Mouse (Mus musculus): ENCODE measurements around the gene Zfp882. TPM values are rescaled to one million over a fixed set of nuclear protein-coding genes. Genes with fewer than 3 reads are reported as not detected.

The Zfp882 gene
- polyA plus RNA-seq, 1 experiment from 2014 or later: 17.8 TPM

- H3K4me1 ChIP-seq: no peaks in the 10 kb centered on the region
- H3K9ac ChIP-seq (replicated peaks): no peak overlapping the region
- H3K36me3 ChIP-seq: peaks cover 10% of the 10 kb centered on the region
- H3K4me2 ChIP-seq (replicated peaks): no peak overlapping the region
- no peak overlapping the region for H3K27ac ChIP-seq (replicated peaks)
- H3K4me3 ChIP-seq: no peak overlapping the region
- no peak for ATAC-seq (replicated peaks)
- H3K27me3 ChIP-seq: no peaks in the 10 kb centered on the region
- H3K9me3 ChIP-seq: peaks cover 3% of the 10 kb centered on the region
Observed at GRCm38 (mm10) chr8:71960483-71960882, 52.1 kb downstream of the Zfp882 start.

DNA sequence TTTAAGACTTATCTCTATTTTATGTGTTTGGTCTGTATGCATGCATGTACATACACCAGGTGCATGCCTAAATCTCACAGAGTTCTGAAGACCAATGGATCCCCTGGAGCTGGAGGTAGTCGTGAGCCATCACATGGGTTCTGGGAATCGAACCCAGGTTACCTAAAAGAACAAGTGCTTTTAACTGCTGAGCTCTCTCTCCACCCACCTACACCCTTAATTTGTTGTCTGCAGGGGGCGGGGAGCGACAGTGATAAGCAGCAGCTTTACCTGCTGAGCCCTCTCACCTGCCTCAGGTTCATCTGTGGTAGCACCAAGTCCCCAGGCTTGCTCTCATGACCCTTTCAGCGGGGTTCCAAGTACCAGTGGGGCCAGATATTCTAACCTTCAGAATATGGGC lies 53.4 kb downstream of the Zfp882 start:
- Histone ChIP-seq H3K36me3 (peaks cover 23% of the 10 kb centered on the region), H3K4me2 (replicated peaks) (no peak overlapping the region), H3K4me3 (no peak overlapping the region), H3K4me1 (no peaks in the 10 kb centered on the region), H3K27me3 (no peaks in the 10 kb centered on the region), H3K9me3 (no peaks in the 10 kb centered on the region), H3K27ac (replicated peaks) (no peak overlapping the region), H3K9ac (replicated peaks) (no peak overlapping the region)
- WGBS: 97% methylated on average over 5 of the region's 5 CpGs
- no peak for ATAC-seq (replicated peaks)

- H3K9ac ChIP-seq (replicated peaks): no peak overlapping the region
- peaks cover 46% of the 10 kb centered on the region for H3K36me3 ChIP-seq
- H3K27ac ChIP-seq (replicated peaks): no peak overlapping the region
- no peak for ATAC-seq (replicated peaks)
- H3K4me1 ChIP-seq: no peaks in the 10 kb centered on the region
- 90% methylated on average over 3 of the region's 3 CpGs for WGBS
- H3K27me3 ChIP-seq: no peaks in the 10 kb centered on the region
- no peak overlapping the region for H3K4me3 ChIP-seq
- H3K9me3 ChIP-seq: no peaks in the 10 kb centered on the region
- no peak overlapping the region for H3K4me2 ChIP-seq (replicated peaks)
Observed at GRCm38 (mm10) chr8:71964051-71964450, 55.6 kb downstream of the Zfp882 start.

- H3K27me3 ChIP-seq: no peaks in the 10 kb centered on the region
- no peak overlapping the region for H3K27ac ChIP-seq (replicated peaks)
- ATAC-seq (replicated peaks): no peak
- no peaks in the 10 kb centered on the region for H3K4me1 ChIP-seq
- H3K4me3 ChIP-seq: no peak overlapping the region
- no peaks in the 10 kb centered on the region for H3K9me3 ChIP-seq
- no peak overlapping the region for H3K9ac ChIP-seq (replicated peaks)
- H3K36me3 ChIP-seq: peaks cover 49% of the 10 kb centered on the region
- 94% methylated on average over 2 of the region's 2 CpGs for WGBS
- H3K4me2 ChIP-seq (replicated peaks): no peak overlapping the region
Observed at GRCm38 (mm10) chr8:71965166-71965565, 56.8 kb downstream of the Zfp882 start.

Other genes with a start within 250 kb of the Zfp882 start
- 23.3 and 23.6 TPM in 2 replicates for gene Unc13a, start 236.9 kb upstream of the Zfp882 start, polyA plus RNA-seq (2015; fragmentation: Nextera tagmentation; extraction: Ambion mirVana)
- gene Jak3, start 232.3 kb upstream of the Zfp882 start, polyA plus RNA-seq (2015; fragmentation: Nextera tagmentation; extraction: Ambion mirVana): 2.9 and 3.3 TPM in 2 replicates
- 0.54 TPM in 1 of 2 replicates, not detected in the other for gene Insl3, start 219.4 kb upstream of the Zfp882 start, polyA plus RNA-seq (2015; fragmentation: Nextera tagmentation; extraction: Ambion mirVana)
- 0.42 and 0.46 TPM in 2 replicates for gene B3gnt3, start 206.8 kb upstream of the Zfp882 start, polyA plus RNA-seq (2015; fragmentation: Nextera tagmentation; extraction: Ambion mirVana)
- 70.9 and 71.7 TPM in 2 replicates for gene Fcho1, start 182.9 kb upstream of the Zfp882 start, polyA plus RNA-seq (2015; fragmentation: Nextera tagmentation; extraction: Ambion mirVana)
- gene Zfp709, start 26.6 kb upstream of the Zfp882 start, polyA plus RNA-seq (2015; fragmentation: Nextera tagmentation; extraction: Ambion mirVana): 8.3 and 8.5 TPM in 2 replicates
- gene Zfp617, start within 50 bp of the Zfp882 start, polyA plus RNA-seq (2015; fragmentation: Nextera tagmentation; extraction: Ambion mirVana): 31.7 and 32.5 TPM in 2 replicates
- gene Zfp961, start 42.4 kb downstream of the Zfp882 start, polyA plus RNA-seq (2015; fragmentation: Nextera tagmentation; extraction: Ambion mirVana): 20.5 and 21.8 TPM in 2 replicates
- 1.2 TPM in 1 of 2 replicates, not detected in the other for gene Cyp4f18, start 101.0 kb downstream of the Zfp882 start, polyA plus RNA-seq (2015; fragmentation: Nextera tagmentation; extraction: Ambion mirVana)
- not detected in 2 replicates for gene Olfr372, start 132.6 kb downstream of the Zfp882 start, polyA plus RNA-seq (2015; fragmentation: Nextera tagmentation; extraction: Ambion mirVana)
- gene Olfr373, start 174.6 kb downstream of the Zfp882 start, polyA plus RNA-seq (2015; fragmentation: Nextera tagmentation; extraction: Ambion mirVana): not detected in 2 replicates
- not detected in 2 replicates for gene Olfr374, start 198.4 kb downstream of the Zfp882 start, polyA plus RNA-seq (2015; fragmentation: Nextera tagmentation; extraction: Ambion mirVana)
- 221 TPM in 2 replicates for gene Tpm4, start 226.4 kb downstream of the Zfp882 start, polyA plus RNA-seq (2015; fragmentation: Nextera tagmentation; extraction: Ambion mirVana)